26 mouse cellular contexts compared by ENCODE assay signal in genomic region chr17:82860966-82861365, GRCm38 (mm10).
DNase-seq lines count a peak whose midpoint lies in the region; ATAC-seq and TF ChIP-seq lines count a peak whose summit lies in the region.
"Had no signal": no experiment of that assay in that cellular context is flagged by ENCODE, and none has a peak within 500 bp of the region (broad histone marks: within the 10 kb centered on the region; RNA-seq: fewer than 3 reads in every experiment).

No protein-coding gene starts in this region.

- TF ChIP-seq CTCF in olfactory bulb, adult 2 months (IDR thresholded peaks at IDR 0.05; ENCODE audit: insufficient read depth, low read depth, low read length), result no peak
- TF ChIP-seq CTCF in lung, postnatal 0 days (IDR thresholded peaks at IDR 0.05), result no peak

- peaks cover 2% of the 10 kb centered on the region; the same call in 1 of the 2 replicates for H3K4me1 ChIP-seq in olfactory bulb, adult 2 months (ENCODE audit: control insufficient read depth, insufficient read depth, low read length)
- 0 out of 2 replicates have a peak, but pooled peaks cover 3% of the 10 kb centered on the region for H3K4me1 ChIP-seq in lung, postnatal 0 days (ENCODE audit: insufficient read depth, low read depth, low read length)
- H3K4me1 ChIP-seq in forebrain, embryonic 13.5 days, result no peaks in the 10 kb centered on the region
- H3K4me1 ChIP-seq: embryonic facial prominence, embryonic 10.5 days; embryonic facial prominence, embryonic 12.5 days had no signal

- no peaks in the 10 kb centered on the region for H3K27me3 ChIP-seq in lung, postnatal 0 days (replicated peaks; ENCODE audit: insufficient read depth, low read length)
- no peaks in the 10 kb centered on the region for H3K27me3 ChIP-seq in forebrain, embryonic 13.5 days
- H3K27me3 ChIP-seq: embryonic facial prominence, embryonic 12.5 days; Patski had no signal

- no peak overlapping the region for H3K4me2 ChIP-seq in lung, postnatal 0 days (replicated peaks; ENCODE audit: low read depth, low read length)
- no peak overlapping the region for H3K4me2 ChIP-seq in forebrain, embryonic 13.5 days
- H3K4me2 ChIP-seq: embryonic facial prominence, embryonic 12.5 days had no signal

- H3K4me3 ChIP-seq in olfactory bulb, adult 2 months (ENCODE audit: insufficient read depth, low read depth, low read length), result no peak overlapping the region
- no peak overlapping the region for H3K4me3 ChIP-seq in lung, postnatal 0 days (ENCODE audit: low read depth, low read length)
- H3K4me3 ChIP-seq in forebrain, embryonic 13.5 days, result no peak overlapping the region
- H3K4me3 ChIP-seq: embryonic facial prominence, embryonic 10.5 days; embryonic facial prominence, embryonic 12.5 days had no signal

- no peaks in the 10 kb centered on the region for H3K36me3 ChIP-seq in lung, postnatal 0 days (ENCODE audit: insufficient read depth, low read length)
- H3K36me3 ChIP-seq in forebrain, embryonic 13.5 days (ENCODE audit: poor library complexity, severe bottlenecking), result no peaks in the 10 kb centered on the region
- H3K36me3 ChIP-seq: embryonic facial prominence, embryonic 10.5 days; embryonic facial prominence, embryonic 12.5 days; G1E had no signal

- no peak for DNase-seq in frontal cortex, postnatal 25 days (ENCODE audit: low spot score in 2 of 2)
- DNase-seq in right cerebral cortex, adult 18-20 months, result peak; percentile 15
- no peak for DNase-seq in right cerebral cortex, postnatal 25 days
- DNase-seq in brain, adult 2 months (ENCODE audit: low read depth, low spot score), result peak; percentile 52
- no peak for DNase-seq in lung, postnatal 0 days (ENCODE audit: low spot score)
- DNase-seq: adrenal gland, adult 8-10 months; adrenal gland, postnatal 14 days; adrenal gland, postnatal 36 days; B cell, adult 2 months; cerebellum, adult 11 months; cerebellum, adult 18-20 months; cerebellum, adult 8-10 months; cerebellum, adult 9-11 months; cerebellum, postnatal 14 days; cerebellum, postnatal 36 days had no signal

- peak; percentile 64 for ATAC-seq in frontal cortex, adult (ENCODE audit: low TSS enrichment)
- ATAC-seq in lung, postnatal 0 days, result no peak
- no peak for ATAC-seq in forebrain, embryonic 13.5 days
- ATAC-seq: activated CD4-positive, CD25-positive, alpha-beta regulatory T cell, adult 4 months; CD4-positive, CD25-positive, alpha-beta regulatory T cell, adult 4 months; forebrain, embryonic 14.5 days; forebrain, embryonic 16.5 days; Patski had no signal

- no peak for TF ChIP-seq POLR2A in olfactory bulb, adult 2 months (IDR thresholded peaks at IDR 0.05; ENCODE audit: insufficient read depth, low read depth, low read length)

- H3K9me3 ChIP-seq in lung, postnatal 0 days (ENCODE audit: low read length), result no peaks in the 10 kb centered on the region
- no peaks in the 10 kb centered on the region for H3K9me3 ChIP-seq in forebrain, embryonic 13.5 days (replicated peaks)
- H3K9me3 ChIP-seq: embryonic facial prominence, embryonic 10.5 days; embryonic facial prominence, embryonic 12.5 days had no signal

- peak overlapping the region; percentile 72 for H3K27ac ChIP-seq in olfactory bulb, adult 2 months (ENCODE audit: insufficient read depth, low read depth, low read length)
- no peak overlapping the region for H3K27ac ChIP-seq in lung, postnatal 0 days (ENCODE audit: low read length)
- H3K27ac ChIP-seq in forebrain, embryonic 13.5 days, result no peak overlapping the region
- H3K27ac ChIP-seq: embryonic facial prominence, embryonic 10.5 days; embryonic facial prominence, embryonic 12.5 days had no signal

- no peak for TF ChIP-seq EP300 in lung, postnatal 0 days (IDR thresholded peaks at IDR 0.05)

- 70% methylated on average over 5 of the region's 5 CpGs for WGBS in olfactory bulb, adult 2 months
- 72% methylated on average over 5 of the region's 5 CpGs for WGBS in lung, postnatal 0 days
- WGBS in forebrain, embryonic 13.5 days, result 86% methylated on average over 5 of the region's 5 CpGs

- no peak overlapping the region for H3K9ac ChIP-seq in lung, postnatal 0 days (replicated peaks; ENCODE audit: low read depth)
- H3K9ac ChIP-seq in forebrain, embryonic 13.5 days, result no peak overlapping the region
- H3K9ac ChIP-seq: embryonic facial prominence, embryonic 12.5 days had no signal

Comparison
In these comparisons a context has a peak if more than half of its experiments do, and no peak if none do; other contexts are left out.
1. DNase-seq: peak in right cerebral cortex, adult 18-20 months (single experiment) and brain, adult 2 months (single experiment); none in frontal cortex, postnatal 25 days (0 of 2), right cerebral cortex, postnatal 25 days (single experiment) and lung, postnatal 0 days (single experiment).